Mouse (Mus musculus) right cerebral cortex, postnatal 25 days (tissue): ENCODE data around the gene Map3k20.

Experiments
- DNase-seq: peaks from one replicate; pipeline ENCODE4 v3.0.0; 2022

Gene Map3k20

GRCm38 (mm10) chr2:72441010-72441409, 155.6 kb downstream of the Map3k20 start:
- no peak for DNase-seq

GRCm38 (mm10) chr2:72442825-72443224, 157.4 kb downstream of the Map3k20 start:
- no peak for DNase-seq

GRCm38 (mm10) chr2:72443960-72444359, 158.5 kb downstream of the Map3k20 start:
- DNase-seq = no peak

- DNase-seq = no peak
Observed at GRCm38 (mm10) chr2:72446106-72446505, 160.7 kb downstream of the Map3k20 start.

GRCm38 (mm10) chr2:72446615-72447014, 161.2 kb downstream of the Map3k20 start:
- DNase-seq = no peak

GRCm38 (mm10) chr2:72453563-72453962, 168.1 kb downstream of the Map3k20 start:
- DNase-seq = no peak

- no peak for DNase-seq
Observed at GRCm38 (mm10) chr2:72456189-72456588, 170.8 kb downstream of the Map3k20 start.

- DNase-seq = no peak
Observed at GRCm38 (mm10) chr2:72464376-72465014, 179.1 kb downstream of the Map3k20 start.

GRCm38 (mm10) chr2:72467604-72468003, 182.2 kb downstream of the Map3k20 start:
- no peak for DNase-seq

- DNase-seq = no peak
Observed at GRCm38 (mm10) chr2:72471415-72472070, 186.1 kb downstream of the Map3k20 start.

GRCm38 (mm10) chr2:72474531-72475287, 189.3 kb downstream of the Map3k20 start:
- DNase-seq = no peak

- DNase-seq = no peak
Observed at GRCm38 (mm10) chr2:72475423-72475796, 190.0 kb downstream of the Map3k20 start.

- peak; percentile 63 for DNase-seq
Observed at GRCm38 (mm10) chr2:72475797-72476485, 190.5 kb downstream of the Map3k20 start, which contains the start of gene Cdca7. Gene Cdca7, plus strand, starts transcription at chr2:72476159.

GRCm38 (mm10) chr2:72476486-72477211, 191.2 kb downstream of the Map3k20 start:
- no peak for DNase-seq

- no peak for DNase-seq
Observed at GRCm38 (mm10) chr2:72477221-72477620, 191.8 kb downstream of the Map3k20 start.

GRCm38 (mm10) chr2:72478176-72478575, 192.7 kb downstream of the Map3k20 start:
- DNase-seq = no peak

- DNase-seq = no peak
Observed at GRCm38 (mm10) chr2:72478921-72479320, 193.5 kb downstream of the Map3k20 start.

- DNase-seq = no peak
Observed at GRCm38 (mm10) chr2:72479818-72480217, 194.4 kb downstream of the Map3k20 start.

- DNase-seq = no peak
Observed at GRCm38 (mm10) chr2:72491650-72492049, 206.2 kb downstream of the Map3k20 start.
